Mouse (Mus musculus) liver, embryonic 14.5 days (tissue): ENCODE data around the gene Exoc4. TPM values are rescaled to one million over a fixed set of nuclear protein-coding genes. Genes with fewer than 3 reads are reported as not detected.

ENCODE experiments used
- ATAC-seq: fragments of 200-750 bp; cut with Nextera tagmentation; 2 replicates; pipeline ENCODE4 v1.8.0; 2017; ENCODE audit warnings: moderate number of reproducible peaks, mild to moderate bottlenecking, moderate library complexity; ENCODE audit not compliant: insufficient read depth
- DNase-seq, 3 experiments: peaks; one replicate each; pipeline ENCODE4 v3.0.0-alpha.2; 2012 to 2013; ENCODE audit warnings: low read depth in 3 of 3, low spot score in 3 of 3
- H3K27ac ChIP-seq: fragments of 300-500 bp; sonication (generic); 2 replicates; pipeline ENCODE4 v1.5.1; 2014; ENCODE audit warnings: moderate library complexity, mild to moderate bottlenecking, control low read depth, inconsistent platforms
- H3K27me3 ChIP-seq: fragments of 300-500 bp; sonication (generic); 2 replicates; pipeline ENCODE4 v1.6.1; 2014; ENCODE audit warnings: mild to moderate bottlenecking, low read length, moderate library complexity; ENCODE audit not compliant: control insufficient read depth, insufficient read depth
- H3K36me3 ChIP-seq: fragments of 300-500 bp; sonication (generic); replicated peaks from 2 replicates; pipeline ENCODE4 v1.6.1; 2014; ENCODE audit warnings: low read depth; ENCODE audit not compliant: control insufficient read depth, insufficient read depth
- H3K4me1 ChIP-seq, 2 experiments: fragments of 200-500 bp in 1 of 2; fragments of 300-500 bp in 1 of 2; sonication (generic) in 1 of 2; replicated peaks; 2 replicates each; pipeline ENCODE4 v1.6.1; 2012 to 2014; ENCODE audit warnings: antibody characterized with exemption in 1 of 2, inconsistent platforms in 1 of 2, low read length in 1 of 2; ENCODE audit not compliant: control insufficient read depth in 2 of 2, insufficient read depth in 2 of 2
- H3K4me2 ChIP-seq: fragments of 300-500 bp; sonication (generic); 2 replicates; pipeline ENCODE4 v1.6.1; 2014; ENCODE audit warnings: low read depth, mild to moderate bottlenecking, control low read depth, moderate library complexity
- H3K4me3 ChIP-seq, 2 experiments: fragments of 200-500 bp in 1 of 2; fragments of 300-500 bp in 1 of 2; sonication (generic) in 1 of 2; 2 replicates each; pipeline ENCODE4 v1.5.1; 2012 to 2014; ENCODE audit warnings: low read depth in 2 of 2, low read length in 2 of 2, mild to moderate bottlenecking in 2 of 2, control low read depth in 1 of 2, inconsistent platforms in 1 of 2, moderate library complexity in 1 of 2; ENCODE audit not compliant: insufficient read depth in 1 of 2
- H3K9ac ChIP-seq: fragments of 300-500 bp; sonication (generic); replicated peaks from 2 replicates; pipeline ENCODE4 v1.6.1; 2014; ENCODE audit warnings: mild to moderate bottlenecking, control low read depth, moderate library complexity
- H3K9me3 ChIP-seq: fragments of 300-500 bp; sonication (generic); 2 replicates; pipeline ENCODE4 v1.6.1; 2016; ENCODE audit warnings: low read length, mixed read lengths; ENCODE audit not compliant: control insufficient read depth
- CTCF ChIP-seq: IDR thresholded peaks from 2 replicates; pipeline ENCODE4 v1.5.1; 2016; ENCODE audit warnings: antibody characterized with exemption, low read depth, control low read depth
- EP300 ChIP-seq: IDR thresholded peaks from 2 replicates; pipeline ENCODE4 v1.6.1; 2016; ENCODE audit warnings: antibody characterized with exemption, low read depth
- WGBS: fragments of 180-500 bp; shearing (Covaris S2); extraction: QIAGEN DNeasy Blood & Tissue Kit; methylation state at CpG from one replicate; pipeline ENCODE4 v1.1.7; 2014; ENCODE audit not compliant: insufficient replicate concordance; 5-methylcytosine and 5-hydroxymethylcytosine counted together
- polyA plus RNA-seq, 2 experiments: library from polyadenylated mRNA; depleted of rRNA in 1 of 2; stranded (reverse) in 1 of 2; unstranded in 1 of 2; fragments of >200 nt; fragmentation: Nextera tagmentation in 1 of 2; extraction: Ambion mirVana in 1 of 2; gene quantifications; 2 replicates each; pipeline versions ENCODE4 v1.2.1 to v1.2.3; 2012 to 2014

Exoc4 gene
- polyA plus RNA-seq, 2 experiments: 4.9 to 7.0 TPM

- DNase-seq: no peak
- Histone ChIP-seq H3K27ac (no peak overlapping the region), H3K36me3 (no peaks in the 10 kb centered on the region), H3K9me3 (no peaks in the 10 kb centered on the region), H3K4me1 (no peaks in the 10 kb centered on the region; a peak in 1 of 4 replicates), H3K4me2 (no peak overlapping the region), H3K4me3 (no peak overlapping the region), H3K9ac (no peak overlapping the region), H3K27me3 (no peaks in the 10 kb centered on the region)
- ATAC-seq: no peak
- 63% methylated on average over 1 of the region's 1 CpGs for WGBS
- TF ChIP-seq CTCF (no peak), EP300 (no peak)
Measured at GRCm38 (mm10) chr6:33890926-33891325, 642.0 kb downstream of the Exoc4 start.

GRCm38 (mm10) chr6:33892142-33892541, 643.3 kb downstream of the Exoc4 start:
- TF ChIP-seq CTCF (no peak), EP300 (no peak)
- H3K4me3 ChIP-seq: no peak overlapping the region
- H3K9ac ChIP-seq: no peak overlapping the region
- no peaks in the 10 kb centered on the region for H3K36me3 ChIP-seq
- no peak for ATAC-seq
- WGBS: 42% methylated on average over 2 of the region's 2 CpGs
- H3K4me2 ChIP-seq: no peak overlapping the region
- H3K27me3 ChIP-seq: no peaks in the 10 kb centered on the region
- H3K9me3 ChIP-seq: no peaks in the 10 kb centered on the region
- no peak for DNase-seq
- H3K27ac ChIP-seq: no peak overlapping the region
- no peaks in the 10 kb centered on the region; a peak in 1 of 4 replicates for H3K4me1 ChIP-seq

GRCm38 (mm10) chr6:33899973-33900372, 651.1 kb downstream of the Exoc4 start:
- no peak overlapping the region for H3K27ac ChIP-seq
- H3K4me1 ChIP-seq: peaks cover 0 to 2% of the 10 kb centered on the region in 2 experiments; a peak in 2 of 4 replicates
- no peak for TF ChIP-seq CTCF
- TF ChIP-seq EP300: 0 out of 2 replicates have a peak, but pooled peaks have one; percentile 19
- H3K27me3 ChIP-seq: no peaks in the 10 kb centered on the region
- peak in 1 of 3 experiments; percentile 7 for DNase-seq
- no peaks in the 10 kb centered on the region for H3K9me3 ChIP-seq
- 27% methylated on average over 5 of the region's 5 CpGs for WGBS
- H3K4me3 ChIP-seq: no peak overlapping the region
- H3K9ac ChIP-seq: no peak overlapping the region
- no peak for ATAC-seq
- H3K36me3 ChIP-seq: no peaks in the 10 kb centered on the region
- H3K4me2 ChIP-seq: no peak overlapping the region

GRCm38 (mm10) chr6:33900615-33901014, 651.7 kb downstream of the Exoc4 start:
- TF ChIP-seq CTCF (no peak), EP300 (no peak)
- no peak overlapping the region for H3K4me2 ChIP-seq
- ATAC-seq (no peak), DNase-seq (no peak)
- no peaks in the 10 kb centered on the region for H3K36me3 ChIP-seq
- H3K27me3 ChIP-seq: no peaks in the 10 kb centered on the region
- peaks cover 0 to 2% of the 10 kb centered on the region in 2 experiments; a peak in 2 of 4 replicates for H3K4me1 ChIP-seq
- H3K27ac ChIP-seq: no peak overlapping the region
- WGBS: 59% methylated on average over 4 of the region's 4 CpGs
- H3K4me3 ChIP-seq: no peak overlapping the region
- no peaks in the 10 kb centered on the region for H3K9me3 ChIP-seq
- H3K9ac ChIP-seq: no peak overlapping the region

- H3K27me3 ChIP-seq: no peaks in the 10 kb centered on the region
- TF ChIP-seq EP300 (no peak), CTCF (no peak)
- WGBS: 10% methylated on average over 1 of the region's 1 CpGs
- H3K27ac ChIP-seq: no peak overlapping the region
- no peak for ATAC-seq
- no peaks in the 10 kb centered on the region for H3K9me3 ChIP-seq
- no peaks in the 10 kb centered on the region for H3K36me3 ChIP-seq
- DNase-seq: no peak
- H3K9ac ChIP-seq: no peak overlapping the region
- no peak overlapping the region for H3K4me2 ChIP-seq
- H3K4me3 ChIP-seq: no peak overlapping the region
- peaks cover 0 to under 1% of the 10 kb centered on the region in 2 experiments; a peak in 1 of 4 replicates for H3K4me1 ChIP-seq
Measured at GRCm38 (mm10) chr6:33905099-33905498, 656.2 kb downstream of the Exoc4 start.
